Mouse (Mus musculus) heart, adult 2 months (tissue): ENCODE results near the gene Dap. TPM values are rescaled to one million over a fixed set of nuclear protein-coding genes. Genes with fewer than 3 reads are reported as not detected.

Experiments
- DNase-seq, 2 experiments: peaks; one replicate each; pipeline ENCODE4 v3.0.0; 2021
- H3K27ac ChIP-seq: fragments of 200-600 bp; 2 replicates; pipeline ENCODE4 v1.8.1; 2022
- H3K27me3 ChIP-seq: fragments of 200-500 bp; 2 replicates; pipeline ENCODE4 v1.6.1; 2012; ENCODE audit warnings: mild to moderate bottlenecking, low read length, inconsistent platforms, mixed read lengths; ENCODE audit not compliant: control insufficient read depth, insufficient read depth
- H3K36me3 ChIP-seq: fragments of 200-500 bp; 2 replicates; pipeline ENCODE4 v1.6.1; 2012; ENCODE audit warnings: low read length, inconsistent platforms; ENCODE audit not compliant: control insufficient read depth, insufficient read depth
- H3K4me1 ChIP-seq: fragments of 200-500 bp; 2 replicates; pipeline ENCODE4 v1.6.1; 2011; ENCODE audit warnings: low read length; ENCODE audit not compliant: control insufficient read depth, insufficient read depth
- H3K4me3 ChIP-seq: fragments of 200-600 bp; 2 replicates; pipeline ENCODE4 v1.8.1; 2022
- H3K79me2 ChIP-seq: fragments of 200-500 bp; replicated peaks from 2 replicates; pipeline ENCODE4 v1.6.1; 2012; ENCODE audit warnings: mild to moderate bottlenecking, inconsistent platforms, low read length, moderate library complexity, mixed read lengths; ENCODE audit not compliant: control insufficient read depth, insufficient read depth
- H3K9ac ChIP-seq: fragments of 200-500 bp; 2 replicates; pipeline ENCODE4 v1.6.1; 2012; ENCODE audit warnings: low read depth, mild to moderate bottlenecking, control low read depth, inconsistent platforms, low read length, mixed read lengths
- CTCF ChIP-seq: fragments of 200-600 bp; IDR thresholded peaks from 2 replicates; pipeline ENCODE4 v1.8.1; 2022; ENCODE audit warnings: antibody characterized with exemption, mild to moderate bottlenecking, moderate library complexity
- EP300 ChIP-seq: fragments of 200-500 bp; IDR thresholded peaks from 2 replicates; pipeline ENCODE4 v1.6.1; 2011; ENCODE audit warnings: low read depth, low read length, control low read depth; ENCODE audit not compliant: insufficient read depth
- POLR2A ChIP-seq: fragments of 200-500 bp; IDR thresholded peaks from 2 replicates; pipeline ENCODE4 v1.6.1; 2011; ENCODE audit warnings: mild to moderate bottlenecking, low read depth, low read length, control low read depth; ENCODE audit not compliant: insufficient read depth
- WGBS: fragments of 180-500 bp; shearing (Covaris S2); methylation state at CpG from one replicate; pipeline ENCODE4 v1.1.7; 2018; 5-methylcytosine and 5-hydroxymethylcytosine counted together
- intact Hi-C: fragments of 180-260 bp; cut with DNase I; formaldehyde crosslinking; loops from one replicate; pipeline ENCODE4 v1.15.1; 2025
- polyA plus RNA-seq: library from polyadenylated mRNA; depleted of rRNA; stranded (reverse); fragments of >200 nt; gene quantifications from 2 replicates; pipeline ENCODE4 v1.2.3, GENCODE M21; 2012
- total RNA-seq, 2 experiments: library from RNA; stranded (reverse); gene quantifications; 2 replicates each; pipeline ENCODE4 v1.2.3; 2021

Dap gene
- total and polyA plus RNA-seq, 3 experiments: 17.7 to 27.0 (median 18.8) TPM

DNA sequence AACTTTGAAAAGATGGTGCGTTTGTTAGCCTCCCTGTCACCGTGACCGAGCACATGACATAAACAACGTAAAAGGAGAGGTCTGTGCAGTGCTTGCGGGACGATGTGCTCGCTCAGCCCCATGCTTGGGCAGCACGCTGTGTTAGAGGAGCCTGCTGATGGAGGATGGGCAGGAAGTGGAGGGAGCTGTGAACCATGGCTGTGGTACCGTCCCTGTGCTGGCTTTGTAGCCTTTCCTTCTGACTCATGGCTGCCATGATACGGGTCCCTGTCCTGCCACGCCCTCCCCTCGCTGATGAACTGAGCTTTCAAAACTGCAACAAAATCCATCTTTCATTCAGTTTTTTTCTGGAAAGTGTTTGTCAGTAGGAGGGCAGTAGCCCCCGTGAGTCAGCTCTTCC lies 15.6 kb downstream of the Dap start:
- no peaks in the 10 kb centered on the region for H3K79me2 ChIP-seq
- no peak for DNase-seq
- TF ChIP-seq POLR2A: no peak
- TF ChIP-seq CTCF: no peak
- intact Hi-C loops: no loop called here
- H3K4me3 ChIP-seq: no peak overlapping the region
- no peaks in the 10 kb centered on the region; the same call in 1 of the 2 replicates for H3K36me3 ChIP-seq
- H3K9ac ChIP-seq: no peak overlapping the region
- H3K4me1 ChIP-seq: no peaks in the 10 kb centered on the region
- H3K27ac ChIP-seq: no peak overlapping the region
- no peaks in the 10 kb centered on the region for H3K27me3 ChIP-seq
- WGBS: 90% methylated on average over 13 of the region's 13 CpGs

DNA sequence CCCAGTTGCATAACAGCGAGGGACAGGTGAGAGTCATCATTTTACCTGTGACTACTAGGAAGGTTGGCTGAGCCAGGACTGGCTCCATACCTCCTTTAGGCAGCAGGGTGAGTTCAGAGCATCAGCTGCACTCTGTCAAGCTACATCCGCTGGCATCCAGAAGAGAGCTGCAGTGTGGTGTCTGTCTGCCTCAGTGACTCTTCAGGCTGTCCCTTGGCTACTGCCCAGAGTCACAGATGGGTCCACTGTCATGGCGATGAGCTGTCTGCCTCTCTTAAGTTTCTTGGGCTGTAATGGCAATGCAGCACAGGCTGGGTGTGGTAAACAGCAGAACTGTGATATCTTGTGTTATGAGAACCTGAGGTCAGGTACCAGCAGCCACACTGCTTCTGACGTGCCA lies 16.1 kb downstream of the Dap start:
- no peak for DNase-seq
- Histone ChIP-seq H3K36me3 (no peaks in the 10 kb centered on the region; the same call in 1 of the 2 replicates), H3K79me2 (no peaks in the 10 kb centered on the region), H3K27me3 (no peaks in the 10 kb centered on the region), H3K27ac (no peak overlapping the region), H3K4me3 (no peak overlapping the region), H3K9ac (no peak overlapping the region), H3K4me1 (no peaks in the 10 kb centered on the region)
- intact Hi-C loops: no loop called here
- 97% methylated on average over 4 of the region's 4 CpGs for WGBS
- TF ChIP-seq CTCF (no peak), EP300 (no peak), POLR2A (no peak)

DNA sequence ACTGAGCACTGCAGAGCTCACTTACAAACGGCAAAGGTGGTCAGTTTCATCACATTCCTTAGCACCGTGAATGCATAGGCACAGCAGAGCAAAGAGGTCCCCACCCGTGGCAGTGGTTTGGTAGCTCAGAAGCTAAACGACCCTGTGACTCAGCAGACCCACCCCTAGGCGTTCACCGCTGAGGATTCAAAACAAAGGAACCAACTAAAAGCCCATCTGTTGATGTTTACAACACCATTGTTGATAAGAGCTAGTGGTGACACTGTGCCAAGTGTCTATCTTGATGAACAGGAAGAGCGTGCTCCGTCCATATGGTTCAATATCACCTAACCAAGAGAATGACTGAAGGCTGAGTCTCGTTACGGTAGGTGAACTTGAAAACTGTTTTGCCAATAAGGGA lies 19.1 kb downstream of the Dap start:
- intact Hi-C loops: no loop called here
- 54% methylated on average over 10 of the region's 10 CpGs for WGBS

DNA sequence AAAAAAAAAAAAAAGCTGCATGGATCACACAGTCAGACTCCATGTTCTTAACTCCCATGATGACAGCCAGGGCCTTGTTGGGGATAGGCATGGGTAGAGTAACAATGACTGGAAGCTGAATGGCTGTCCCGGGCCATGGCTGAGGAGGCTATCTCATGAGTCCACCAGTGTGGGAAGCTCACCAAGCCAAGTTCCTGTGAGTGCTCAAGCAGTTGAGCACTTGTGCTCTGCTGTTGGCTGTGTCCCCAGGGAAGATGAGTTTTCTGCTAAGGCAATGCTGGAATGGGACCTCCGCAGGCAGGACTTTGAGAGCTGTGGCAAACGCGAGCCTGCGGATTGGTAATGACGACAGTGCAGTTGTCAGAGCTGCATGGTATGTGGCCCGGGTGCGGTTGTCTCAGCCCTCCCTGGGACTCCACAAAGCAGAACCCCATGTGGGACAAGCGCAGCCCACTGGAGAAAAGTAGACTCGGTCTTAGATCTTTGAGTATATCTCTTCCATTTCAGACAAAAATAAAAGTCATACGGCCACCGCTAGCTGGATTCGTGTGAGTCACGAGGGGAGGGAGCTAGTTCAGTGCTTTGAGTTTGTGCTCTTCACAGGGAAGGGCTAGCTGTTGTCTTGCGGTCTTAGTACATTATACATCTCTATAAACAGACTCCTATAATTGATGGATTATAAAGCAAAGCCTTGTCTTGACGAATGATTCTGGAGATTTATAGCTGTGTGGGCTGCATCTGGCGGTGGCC lies 20.8 kb downstream of the Dap start:
- no peak for DNase-seq
- Histone ChIP-seq H3K36me3 (no peaks in the 10 kb centered on the region), H3K79me2 (no peaks in the 10 kb centered on the region), H3K27me3 (no peaks in the 10 kb centered on the region), H3K4me1 (peaks cover 3% of the 10 kb centered on the region; the same call in 1 of the 2 replicates), H3K4me3 (no peak overlapping the region), H3K27ac (no peak overlapping the region), H3K9ac (no peak overlapping the region)
- intact Hi-C loops: loop anchor here (2.0 kb wide), 1 partner anchor 60 kb away; no protein-coding TSS in a partner anchor
- WGBS: 81% methylated on average over 17 of the region's 17 CpGs
- TF ChIP-seq EP300 (no peak), POLR2A (no peak), CTCF (no peak)

More for the DNA sequence above, 19.1 kb downstream of the Dap start:
- no peaks in the 10 kb centered on the region for H3K27me3 ChIP-seq
- DNase-seq: no peak
- no peak overlapping the region for H3K27ac ChIP-seq
- H3K79me2 ChIP-seq: no peaks in the 10 kb centered on the region
- H3K4me1 ChIP-seq: peaks cover 3% of the 10 kb centered on the region; the same call in 1 of the 2 replicates
- H3K4me3 ChIP-seq: no peak overlapping the region
- no peak overlapping the region for H3K9ac ChIP-seq
- H3K36me3 ChIP-seq: no peaks in the 10 kb centered on the region
- TF ChIP-seq POLR2A: no peak
- no peak for TF ChIP-seq EP300
- TF ChIP-seq CTCF: no peak

DNA sequence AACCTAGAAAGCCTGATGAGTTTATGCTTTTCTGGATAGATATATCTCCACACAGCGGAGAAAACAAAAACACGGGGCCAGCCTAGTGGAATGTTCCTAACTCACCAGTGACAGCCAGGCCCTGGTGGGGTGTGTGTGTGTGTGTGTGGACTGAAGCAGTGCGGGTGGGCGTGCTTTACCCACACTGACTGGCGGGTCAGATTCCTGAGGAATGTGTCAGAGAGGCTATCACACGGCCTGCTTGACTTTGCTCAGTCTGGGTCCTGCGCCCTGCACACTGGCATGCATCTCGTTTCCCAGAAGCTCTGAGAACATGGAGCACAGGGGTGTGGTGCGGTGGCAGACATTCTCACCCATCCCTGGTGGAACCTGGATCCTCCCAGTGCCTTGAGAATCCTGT lies 21.8 kb downstream of the Dap start:
- no peaks in the 10 kb centered on the region for H3K27me3 ChIP-seq
- TF ChIP-seq CTCF: no peak
- no peak for TF ChIP-seq EP300
- TF ChIP-seq POLR2A: no peak
- no peaks in the 10 kb centered on the region for H3K36me3 ChIP-seq
- H3K9ac ChIP-seq: no peak overlapping the region
- no peak for DNase-seq
- H3K4me1 ChIP-seq: peaks cover 3% of the 10 kb centered on the region; the same call in 1 of the 2 replicates
- H3K79me2 ChIP-seq: no peaks in the 10 kb centered on the region
- 58% methylated on average over 9 of the region's 9 CpGs for WGBS
- intact Hi-C loops: loop anchor here (2.0 kb wide), 1 partner anchor 61 kb away; no protein-coding TSS in a partner anchor
- H3K27ac ChIP-seq: no peak overlapping the region
- no peak overlapping the region for H3K4me3 ChIP-seq

DNA sequence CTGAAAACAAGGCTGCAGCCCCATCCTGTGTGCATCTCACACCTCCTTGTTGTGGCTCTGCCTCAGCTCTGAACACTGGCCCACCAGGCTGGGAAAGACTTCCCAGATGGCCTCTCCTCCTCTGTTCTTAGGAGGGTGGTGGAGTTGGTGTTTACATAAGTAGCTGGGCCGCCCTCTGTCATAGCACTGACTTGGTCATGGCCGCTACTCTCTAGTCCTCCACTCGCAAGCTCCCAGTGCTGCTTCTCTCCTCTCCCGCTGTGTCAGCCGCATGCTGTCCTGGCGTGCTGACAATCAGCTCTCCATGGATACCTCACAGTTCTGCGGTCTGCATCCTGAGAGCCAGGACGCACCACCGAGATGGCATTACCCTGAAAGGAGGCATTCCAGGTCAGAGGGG lies 22.9 kb downstream of the Dap start:
- WGBS: 83% methylated on average over 9 of the region's 9 CpGs
- Histone ChIP-seq H3K4me1 (peaks cover 3% of the 10 kb centered on the region; the same call in 1 of the 2 replicates), H3K27me3 (no peaks in the 10 kb centered on the region), H3K4me3 (no peak overlapping the region), H3K79me2 (no peaks in the 10 kb centered on the region), H3K36me3 (no peaks in the 10 kb centered on the region), H3K9ac (no peak overlapping the region), H3K27ac (no peak overlapping the region)
- TF ChIP-seq POLR2A (no peak), CTCF (no peak), EP300 (no peak)
- intact Hi-C loops: no loop called here
- no peak for DNase-seq
